Mouse (Mus musculus): Measurements from ENCODE around the gene Metap1.

The Metap1 gene

GRCm38 (mm10) chr3:138454234-138454633, 35.1 kb downstream of the Metap1 start:
- no peak for DNase-seq (ENCODE audit: low read depth, low spot score)

- no peak for DNase-seq (ENCODE audit: low read depth, low spot score)
These were observed 37.1 kb downstream of the Metap1 start for GRCm38 (mm10) chr3:138452169-138452568.

- DNase-seq (ENCODE audit: low read depth, low spot score), result no peak
These were observed 41.0 kb downstream of the Metap1 start for GRCm38 (mm10) chr3:138448077-138448860.

DNA sequence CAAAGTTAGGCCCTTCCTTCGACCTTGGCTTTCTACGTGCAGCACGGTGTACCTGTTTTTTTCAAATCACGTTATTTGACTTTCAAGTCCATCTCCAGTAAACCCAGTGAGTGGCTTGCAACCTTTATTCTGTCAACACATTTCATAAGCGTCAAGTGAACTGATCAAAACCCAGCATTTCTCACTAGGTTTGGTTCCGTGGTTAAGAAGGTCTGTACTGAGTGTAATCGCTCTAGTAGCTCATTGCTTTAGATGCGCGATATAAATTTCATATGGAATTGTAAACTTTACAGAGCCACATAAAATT, 45.9 kb downstream of the Metap1 start:
- DNase-seq (ENCODE audit: low read depth, low spot score), result no peak

GRCm38 (mm10) chr3:138442612-138443464, 46.5 kb downstream of the Metap1 start, which contains the start of gene Adh5:
TSS of gene Adh5 (plus strand) at chr3:138443093.
- DNase-seq (ENCODE audit: low read depth, low spot score), result peak; percentile 88

GRCm38 (mm10) chr3:138442203-138442602, 47.1 kb downstream of the Metap1 start:
- no peak for DNase-seq (ENCODE audit: low read depth, low spot score)

- no peak for DNase-seq (ENCODE audit: low read depth, low spot score)
These were observed 50.6 kb downstream of the Metap1 start for GRCm38 (mm10) chr3:138438716-138439115.

GRCm38 (mm10) chr3:138431835-138432234, 57.5 kb downstream of the Metap1 start:
- DNase-seq (ENCODE audit: low read depth, low spot score), result peak; percentile 19

DNA sequence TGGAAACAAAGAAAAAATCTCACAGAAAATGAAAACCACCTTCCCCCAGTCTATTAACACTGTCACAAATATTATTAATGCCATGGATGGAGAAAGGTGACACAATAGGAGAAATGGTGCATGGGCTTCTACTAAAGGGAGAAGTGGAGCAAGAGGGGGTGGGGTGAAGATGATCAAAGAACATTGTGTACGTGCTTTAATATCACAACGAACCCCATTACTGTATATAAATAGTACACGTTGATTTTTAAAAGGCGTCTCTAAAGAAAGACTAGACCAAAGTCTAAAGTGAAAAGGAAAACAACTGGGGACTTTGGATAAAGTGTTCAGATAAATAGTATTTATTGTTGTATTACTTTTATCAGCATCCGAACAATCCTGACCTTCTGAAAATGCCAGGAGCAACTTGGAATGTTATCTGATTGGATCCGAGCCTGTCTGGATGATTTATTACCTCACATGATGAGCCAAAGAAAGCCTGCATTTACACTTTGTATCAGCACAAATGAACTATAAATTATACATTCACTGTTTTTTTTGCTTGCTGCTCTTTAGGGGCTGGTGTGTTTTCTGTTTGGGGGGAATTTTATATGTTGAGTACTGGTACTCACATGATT, 58.8 kb downstream of the Metap1 start:
- no peak for DNase-seq (ENCODE audit: low read depth, low spot score)

DNA sequence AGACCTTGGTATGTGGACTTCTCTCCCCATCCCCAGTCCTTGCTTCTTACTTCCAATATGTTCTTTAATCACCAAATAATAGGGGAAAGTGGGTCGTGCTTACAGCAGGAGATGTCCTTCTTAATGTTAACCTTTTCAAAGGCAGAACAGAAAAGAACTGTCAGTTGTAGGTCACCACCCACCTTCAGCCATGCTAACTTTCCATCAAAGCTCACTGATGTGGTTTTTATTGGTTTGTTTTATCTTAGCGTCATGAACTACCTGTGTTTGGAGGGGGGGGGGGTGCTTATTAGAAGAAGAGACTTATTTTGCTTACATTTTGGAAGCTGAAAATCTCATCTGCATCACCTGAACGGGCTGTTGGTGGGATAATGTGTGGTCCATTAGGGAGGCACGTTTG, 65.1 kb downstream of the Metap1 start:
- no peak for DNase-seq (ENCODE audit: low read depth, low spot score)

GRCm38 (mm10) chr3:138423664-138424063, 65.7 kb downstream of the Metap1 start:
- no peak for DNase-seq (ENCODE audit: low read depth, low spot score)

DNA sequence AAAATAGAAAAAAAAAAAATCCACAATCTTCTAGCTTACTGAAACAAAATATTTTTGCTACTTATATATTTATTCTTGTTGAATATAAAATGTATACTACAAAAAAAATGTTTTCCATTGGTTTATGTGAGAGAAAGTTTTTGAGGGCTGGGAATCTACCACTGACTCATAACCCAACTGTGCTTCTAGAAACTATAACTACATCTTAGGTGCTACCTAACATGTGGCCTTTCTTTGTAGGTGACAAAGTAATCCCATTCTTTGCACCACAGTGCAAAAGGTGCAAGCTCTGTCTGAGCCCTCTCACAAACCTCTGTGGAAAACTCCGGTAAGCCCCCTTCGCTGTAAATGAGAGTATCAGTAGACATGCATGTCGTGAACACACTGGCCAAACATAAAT, 68.9 kb downstream of the Metap1 start:
- DNase-seq (ENCODE audit: low read depth, low spot score), result no peak

DNA sequence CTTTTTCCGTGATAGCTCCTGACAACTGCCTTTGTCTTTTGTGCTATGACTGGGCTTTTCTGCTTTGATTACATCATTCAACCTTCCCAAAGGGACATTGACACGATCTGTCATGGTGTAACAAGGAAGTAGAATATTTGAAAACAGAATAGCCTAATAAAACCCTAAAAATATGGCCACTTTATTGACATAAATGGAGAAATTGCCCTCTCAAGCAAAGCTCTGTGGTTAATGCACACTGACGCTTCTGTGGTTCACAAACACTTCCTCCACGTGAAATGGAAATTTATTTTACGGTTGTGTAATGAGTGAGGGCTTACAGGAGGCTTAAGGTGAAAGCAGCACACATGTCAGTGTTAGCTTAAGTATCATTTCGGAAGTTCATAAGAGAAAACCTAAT, 69.9 kb downstream of the Metap1 start:
- DNase-seq (ENCODE audit: low read depth, low spot score), result no peak

- no peak for DNase-seq (ENCODE audit: low read depth, low spot score)
These were observed 74.1 kb downstream of the Metap1 start, which contains the start of gene Adh4 for GRCm38 (mm10) chr3:138415121-138415690. TSS of gene Adh4 (plus strand) at chr3:138415466.

DNA sequence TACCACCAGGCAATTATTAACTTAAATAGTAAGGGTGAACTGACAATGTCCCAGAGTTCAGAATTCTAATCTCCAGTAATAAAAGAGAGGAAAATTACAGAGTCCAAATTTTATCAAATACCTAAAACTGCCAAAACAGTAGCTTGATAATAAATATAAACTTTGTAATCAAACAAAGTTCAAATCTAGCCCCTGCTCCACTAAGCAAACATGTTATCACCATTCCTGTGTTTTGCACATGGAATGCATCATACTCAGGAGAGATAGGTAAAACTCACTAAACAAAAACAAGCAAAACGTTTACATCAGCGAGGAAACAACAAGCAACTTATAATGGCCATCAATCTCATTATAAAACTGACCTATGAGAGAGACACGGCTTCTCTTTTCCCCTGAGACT, 79.1 kb downstream of the Metap1 start:
- no peak for DNase-seq (ENCODE audit: low read depth, low spot score)

- no peak for DNase-seq (ENCODE audit: low read depth, low spot score)
These were observed 79.7 kb downstream of the Metap1 start for GRCm38 (mm10) chr3:138409585-138409984.

Measured in retina, postnatal 7 days (tissue).